8 mouse cellular contexts compared by ENCODE assay signal in the genomic region with DNA sequence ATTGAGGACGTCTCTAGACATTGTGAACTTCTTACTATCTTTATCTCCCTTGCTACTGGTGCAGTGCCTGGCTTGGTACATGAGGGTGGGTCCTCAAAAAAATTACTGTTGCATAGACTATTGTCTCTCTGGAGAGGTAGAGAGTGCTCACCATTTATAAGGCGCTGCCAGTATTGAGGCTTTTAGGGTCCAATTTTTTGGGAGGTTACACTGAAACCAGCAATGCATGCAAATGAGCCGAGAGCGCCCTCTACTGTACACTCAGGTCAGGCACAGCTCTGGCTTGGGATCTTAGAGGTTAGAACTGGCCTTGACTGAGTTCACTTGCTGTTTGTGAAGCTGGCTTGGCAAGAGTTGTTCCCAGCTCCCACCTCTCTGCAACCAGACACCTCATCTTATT. TPM values are rescaled to one million over a fixed set of nuclear protein-coding genes. Genes with fewer than 3 reads are reported as not detected.
DNase-seq lines count a peak whose midpoint lies in the region; ATAC-seq and TF ChIP-seq lines count a peak whose summit lies in the region.

No protein-coding gene starts in this region.

- intact Hi-C loops in gastrocnemius, adult 2 months (cut with DNase I) = loop anchor here (1.0 kb wide), 1 partner anchor 68 kb away; no protein-coding TSS in a partner anchor

- no peak for TF ChIP-seq POLR2A in olfactory bulb, adult 2 months (IDR thresholded peaks at IDR 0.05; ENCODE audit: insufficient read depth, low read depth, low read length)

- peak; percentile 79 for DNase-seq in 3T3-L1 (ENCODE audit: low read depth, low spot score)
- DNase-seq in adrenal gland, adult (ENCODE audit: inconsistent age in 2 of 2, low spot score in 1 of 2) = peak; percentile 80 to 92
- DNase-seq in gastrocnemius, adult 2 months = peak; percentile 63
- DNase-seq in liver, embryonic 14.5 days (ENCODE audit: low read depth in 3 of 3, low spot score in 3 of 3) = peak in 2 of 3 experiments; percentile 4 to 17
- DNase-seq in thymus, postnatal 0 days (ENCODE audit: low spot score) = peak; percentile 21

- no peak overlapping the region for H3K27ac ChIP-seq in gastrocnemius, adult 2 months
- H3K27ac ChIP-seq in kidney, embryonic 14.5 days (ENCODE audit: low read depth, low read length) = no peak overlapping the region
- no peak overlapping the region for H3K27ac ChIP-seq in liver, embryonic 14.5 days
- no peak overlapping the region for H3K27ac ChIP-seq in olfactory bulb, adult 2 months (ENCODE audit: insufficient read depth, low read depth, low read length)

- H3K4me1 ChIP-seq in kidney, embryonic 14.5 days (ENCODE audit: control insufficient read depth, insufficient read depth, low read length) = no peaks in the 10 kb centered on the region
- H3K4me1 ChIP-seq in liver, embryonic 14.5 days (replicated peaks; ENCODE audit: control insufficient read depth in 2 of 2, insufficient read depth in 2 of 2, low read length in 1 of 2) = no peaks in the 10 kb centered on the region
- peaks cover 5% of the 10 kb centered on the region; the same call in 1 of the 2 replicates for H3K4me1 ChIP-seq in olfactory bulb, adult 2 months (ENCODE audit: control insufficient read depth, insufficient read depth, low read length)

- H3K9ac ChIP-seq in kidney, embryonic 14.5 days (ENCODE audit: low read depth, low read length) = no peak overlapping the region
- H3K9ac ChIP-seq in liver, embryonic 14.5 days (replicated peaks) = no peak overlapping the region

- no peaks in the 10 kb centered on the region for H3K9me3 ChIP-seq in kidney, embryonic 14.5 days (ENCODE audit: control insufficient read depth, low read length)
- no peaks in the 10 kb centered on the region for H3K9me3 ChIP-seq in liver, embryonic 14.5 days (ENCODE audit: control insufficient read depth, low read length)

- no peak overlapping the region for H3K4me2 ChIP-seq in kidney, embryonic 14.5 days (replicated peaks; ENCODE audit: low read depth, low read length)
- no peak overlapping the region for H3K4me2 ChIP-seq in liver, embryonic 14.5 days (ENCODE audit: low read depth)

- H3K27me3 ChIP-seq in kidney, embryonic 14.5 days (ENCODE audit: control insufficient read depth, insufficient read depth, low read length) = no peaks in the 10 kb centered on the region
- H3K27me3 ChIP-seq in liver, embryonic 14.5 days (ENCODE audit: control insufficient read depth, insufficient read depth, low read length) = no peaks in the 10 kb centered on the region

- 19% methylated on average over 4 of the region's 4 CpGs for WGBS in kidney, embryonic 14.5 days
- 9% methylated on average over 4 of the region's 4 CpGs for WGBS in liver, embryonic 14.5 days (ENCODE audit: insufficient replicate concordance)
- 10% methylated on average over 4 of the region's 4 CpGs for WGBS in olfactory bulb, adult 2 months

- TF ChIP-seq CTCF in gastrocnemius, adult 2 months (IDR thresholded peaks at IDR 0.05) = peak; percentile 99
- peak; percentile 82 for TF ChIP-seq CTCF in liver, embryonic 14.5 days (IDR thresholded peaks at IDR 0.05; ENCODE audit: low read depth)
- TF ChIP-seq CTCF in olfactory bulb, adult 2 months (IDR thresholded peaks at IDR 0.05; ENCODE audit: insufficient read depth, low read depth, low read length) = peak; percentile 47; the same call in 1 of the 2 replicates

- TF ChIP-seq EP300 in liver, embryonic 14.5 days (IDR thresholded peaks at IDR 0.05; ENCODE audit: low read depth) = no peak

- peak; percentile 76 for ATAC-seq in common myeloid progenitor, adult 5-6 weeks (replicated peaks; ENCODE audit: low read depth, poor library complexity, severe bottlenecking)
- peak; percentile 65 for ATAC-seq in kidney, embryonic 14.5 days (ENCODE audit: low FRiP score, low TSS enrichment)
- no peak for ATAC-seq in liver, embryonic 14.5 days (ENCODE audit: insufficient read depth)

- no peak overlapping the region for H3K4me3 ChIP-seq in gastrocnemius, adult 2 months
- no peak overlapping the region for H3K4me3 ChIP-seq in kidney, embryonic 14.5 days (ENCODE audit: low read length)
- no peak overlapping the region for H3K4me3 ChIP-seq in liver, embryonic 14.5 days (ENCODE audit: insufficient read depth in 1 of 2, low read depth in 2 of 2, low read length in 2 of 2)
- H3K4me3 ChIP-seq in olfactory bulb, adult 2 months (ENCODE audit: insufficient read depth, low read depth, low read length) = no peak overlapping the region

- H3K36me3 ChIP-seq in kidney, embryonic 14.5 days (ENCODE audit: control insufficient read depth, insufficient read depth, low read length) = no peaks in the 10 kb centered on the region
- no peaks in the 10 kb centered on the region for H3K36me3 ChIP-seq in liver, embryonic 14.5 days (replicated peaks; ENCODE audit: control insufficient read depth, insufficient read depth, low read depth)

RNA-seq across cellular contexts. Expression of a gene that starts 51.5 kb away (rescaled TPM):
- total RNA-seq in common myeloid progenitor, adult 5-6 weeks (2017) = not detected in 2 replicates
- under 1 TPM in 1 of 2 experiments, not detected in 1; 0.08 TPM for total RNA-seq in gastrocnemius, adult 2 months (2021)
- polyA plus RNA-seq in kidney, embryonic 14.5 days (2014; fragmentation: Nextera tagmentation; extraction: Ambion mirVana) = 0.26 and 0.32 TPM in 2 replicates
- polyA plus RNA-seq in liver, embryonic 14.5 days (2012; rRNA removed) = 0.02 and 0.17 TPM in 2 replicates
- polyA plus RNA-seq in liver, embryonic 14.5 days (2014; fragmentation: Nextera tagmentation; extraction: Ambion mirVana) = 0.05 TPM in 1 of 2 replicates, not detected in the other
- polyA plus RNA-seq in olfactory bulb, adult 2 months (2012; ENCODE audit: insufficient read depth, insufficient read length, low replicate concordance, missing spikeins) = not detected in 2 replicates
- polyA plus RNA-seq in thymus, postnatal 0 days (2015; fragmentation: Nextera tagmentation; extraction: Ambion mirVana) = 0.08 and 0.23 TPM in 2 replicates

Comparison
In these comparisons a context has a peak if more than half of its experiments do, and no peak if none do; other contexts are left out.
1. DNase-seq: peak in every context shown above with its lines; median percentile 86 in adrenal gland, adult; 79 in 3T3-L1; 63 in gastrocnemius, adult 2 months; 21 in thymus, postnatal 0 days; 10 in liver, embryonic 14.5 days.
2. CTCF ChIP-seq: peak in every context shown above with its lines; median percentile 99 in gastrocnemius, adult 2 months; 82 in liver, embryonic 14.5 days; 47 in olfactory bulb, adult 2 months.